Mouse (Mus musculus): ENCODE measurements around the gene Rgs5.

GRCm38 (mm10) chr1:169629738-169630137, 25.6 kb upstream of the Rgs5 start:
- TF ChIP-seq CTCF (conservative IDR thresholded peaks at IDR 0.05; ENCODE audit: insufficient read depth, insufficient read length, low read depth, low read length) = no peak
- no peak for TF ChIP-seq POLR2A (IDR thresholded peaks at IDR 0.05; ENCODE audit: low read depth, low read length)
